Mouse (Mus musculus): ENCODE data around the gene Ramp1. TPM values are rescaled to one million over a fixed set of nuclear protein-coding genes. Genes with fewer than 3 reads are reported as not detected.

Ramp1 gene
- polyA plus RNA-seq, 1 experiment from 2014 or later: 20.2 TPM

- WGBS: 7% methylated on average over 5 of the region's 5 CpGs
- no peak overlapping the region for H3K4me2 ChIP-seq
- H3K4me3 ChIP-seq: no peak overlapping the region
- no peaks in the 10 kb centered on the region for H3K9me3 ChIP-seq (replicated peaks)
- no peaks in the 10 kb centered on the region for H3K27me3 ChIP-seq (replicated peaks)
- ATAC-seq (ENCODE audit: insufficient number of reproducible peaks, low FRiP score): no peak
- H3K27ac ChIP-seq (ENCODE audit: poor library complexity, severe bottlenecking): no peak overlapping the region
- H3K9ac ChIP-seq: no peak overlapping the region
- H3K4me1 ChIP-seq (replicated peaks): 0 out of 2 replicates have a peak, but pooled peaks cover 3% of the 10 kb centered on the region
- no peaks in the 10 kb centered on the region for H3K36me3 ChIP-seq
Measured at GRCm38 (mm10) chr1:91239112-91239511, 59.5 kb downstream of the Ramp1 start.

- Histone ChIP-seq H3K27me3 (replicated peaks) (no peaks in the 10 kb centered on the region), H3K4me3 (no peak overlapping the region), H3K4me2 (no peak overlapping the region), H3K9ac (no peak overlapping the region), H3K27ac (ENCODE audit: poor library complexity, severe bottlenecking) (no peak overlapping the region), H3K36me3 (no peaks in the 10 kb centered on the region), H3K9me3 (replicated peaks) (no peaks in the 10 kb centered on the region), H3K4me1 (replicated peaks) (0 out of 2 replicates have a peak, but pooled peaks cover 3% of the 10 kb centered on the region)
- ATAC-seq (ENCODE audit: insufficient number of reproducible peaks, low FRiP score): no peak
- WGBS: 55% methylated on average over 1 of the region's 1 CpGs
Measured at GRCm38 (mm10) chr1:91239800-91240199, 60.2 kb downstream of the Ramp1 start.

GRCm38 (mm10) chr1:91240685-91241084 is 61.1 kb downstream of the Ramp1 start:
- Histone ChIP-seq H3K9ac (no peak overlapping the region), H3K36me3 (no peaks in the 10 kb centered on the region), H3K4me1 (replicated peaks) (0 out of 2 replicates have a peak, but pooled peaks cover 3% of the 10 kb centered on the region), H3K4me3 (no peak overlapping the region), H3K9me3 (replicated peaks) (no peaks in the 10 kb centered on the region), H3K27me3 (replicated peaks) (no peaks in the 10 kb centered on the region), H3K4me2 (no peak overlapping the region), H3K27ac (ENCODE audit: poor library complexity, severe bottlenecking) (no peak overlapping the region)
- 88% methylated on average over 1 of the region's 1 CpGs for WGBS
- ATAC-seq (ENCODE audit: insufficient number of reproducible peaks, low FRiP score): no peak

GRCm38 (mm10) chr1:91241249-91241648 is 61.6 kb downstream of the Ramp1 start:
- H3K9me3 ChIP-seq (replicated peaks): no peaks in the 10 kb centered on the region
- H3K27ac ChIP-seq (ENCODE audit: poor library complexity, severe bottlenecking): no peak overlapping the region
- ATAC-seq (ENCODE audit: insufficient number of reproducible peaks, low FRiP score): no peak
- H3K4me3 ChIP-seq: no peak overlapping the region
- WGBS: 54% methylated on average over 4 of the region's 4 CpGs
- H3K27me3 ChIP-seq (replicated peaks): no peaks in the 10 kb centered on the region
- 0 out of 2 replicates have a peak, but pooled peaks cover 3% of the 10 kb centered on the region for H3K4me1 ChIP-seq (replicated peaks)
- no peaks in the 10 kb centered on the region for H3K36me3 ChIP-seq
- H3K4me2 ChIP-seq: no peak overlapping the region
- H3K9ac ChIP-seq: no peak overlapping the region

- Histone ChIP-seq H3K27ac (ENCODE audit: poor library complexity, severe bottlenecking) (peak overlapping the region; percentile 61), H3K9ac (no peak overlapping the region), H3K4me3 (no peak overlapping the region), H3K27me3 (replicated peaks) (no peaks in the 10 kb centered on the region), H3K4me1 (replicated peaks) (peaks cover 32% of the 10 kb centered on the region), H3K4me2 (no peak overlapping the region), H3K36me3 (no peaks in the 10 kb centered on the region), H3K9me3 (replicated peaks) (no peaks in the 10 kb centered on the region)
- ATAC-seq (ENCODE audit: insufficient number of reproducible peaks, low FRiP score): no peak
- 59% methylated on average over 5 of the region's 5 CpGs for WGBS
Measured at GRCm38 (mm10) chr1:91248242-91248641, 68.6 kb downstream of the Ramp1 start.

- Histone ChIP-seq H3K27me3 (replicated peaks) (no peaks in the 10 kb centered on the region), H3K9me3 (replicated peaks) (no peaks in the 10 kb centered on the region), H3K9ac (peak overlapping the region; percentile 74), H3K4me2 (peak overlapping the region; percentile 85), H3K4me3 (peak overlapping the region; percentile 99), H3K27ac (ENCODE audit: poor library complexity, severe bottlenecking) (0 out of 2 replicates have a peak overlapping the region, but pooled peaks have one; percentile 75), H3K36me3 (no peaks in the 10 kb centered on the region), H3K4me1 (replicated peaks) (peaks cover 35% of the 10 kb centered on the region)
- WGBS: 37% methylated on average over 4 of the region's 4 CpGs
- no peak for ATAC-seq (ENCODE audit: insufficient number of reproducible peaks, low FRiP score)
Measured at GRCm38 (mm10) chr1:91248970-91249369, 69.3 kb downstream of the Ramp1 start.

GRCm38 (mm10) chr1:91249564-91250414 is 70.2 kb downstream of the Ramp1 start, which contains the start of gene Ube2f:
Gene Ube2f, plus strand, starts transcription at chr1:91250304.
- Histone ChIP-seq H3K4me1 (replicated peaks) (peaks cover 35% of the 10 kb centered on the region), H3K4me3 (peak within 1 kb of the TSS; percentile 99), H3K27me3 (replicated peaks) (no peaks in the 10 kb centered on the region), H3K9me3 (replicated peaks) (no peaks in the 10 kb centered on the region), H3K9ac (peak within 1 kb of the TSS; percentile 100), H3K27ac (ENCODE audit: poor library complexity, severe bottlenecking) (peak within 1 kb of the TSS; percentile 83), H3K36me3 (peaks cover 8% of the 10 kb centered on the region), H3K4me2 (peak within 1 kb of the TSS; percentile 86)
- peak; percentile 99 for ATAC-seq (ENCODE audit: insufficient number of reproducible peaks, low FRiP score)
- WGBS: under 1% methylated on average over 43 of the region's 43 CpGs

- WGBS: under 1% methylated on average over 70 of the region's 70 CpGs
Measured at GRCm38 (mm10) chr1:91250415-91251147, 71.0 kb downstream of the Ramp1 start.

GRCm38 (mm10) chr1:91251148-91251650 is 71.6 kb downstream of the Ramp1 start:
- Histone ChIP-seq H3K9me3 (replicated peaks) (no peaks in the 10 kb centered on the region), H3K27ac (ENCODE audit: poor library complexity, severe bottlenecking) (peak overlapping the region; percentile 83; the same call in 1 of the 2 replicates), H3K27me3 (replicated peaks) (no peaks in the 10 kb centered on the region), H3K4me2 (peak overlapping the region; percentile 86), H3K36me3 (peaks cover 8% of the 10 kb centered on the region), H3K4me1 (replicated peaks) (peaks cover 35% of the 10 kb centered on the region), H3K9ac (peak overlapping the region; percentile 100), H3K4me3 (peak overlapping the region; percentile 99)
- 35% methylated on average over 5 of the region's 5 CpGs for WGBS
- ATAC-seq (ENCODE audit: insufficient number of reproducible peaks, low FRiP score): no peak

More at GRCm38 (mm10) chr1:91250415-91251147, 71.0 kb downstream of the Ramp1 start:
- Histone ChIP-seq H3K9ac (peak overlapping the region; percentile 100), H3K4me1 (replicated peaks) (peaks cover 35% of the 10 kb centered on the region), H3K9me3 (replicated peaks) (no peaks in the 10 kb centered on the region), H3K4me3 (peak overlapping the region; percentile 99), H3K36me3 (peaks cover 8% of the 10 kb centered on the region), H3K4me2 (peak overlapping the region; percentile 86), H3K27ac (ENCODE audit: poor library complexity, severe bottlenecking) (peak overlapping the region; percentile 83), H3K27me3 (replicated peaks) (no peaks in the 10 kb centered on the region)
- ATAC-seq (ENCODE audit: insufficient number of reproducible peaks, low FRiP score): peak; percentile 62

- H3K27me3 ChIP-seq (replicated peaks): no peaks in the 10 kb centered on the region
- peak overlapping the region; percentile 21; the same call in 1 of the 2 replicates for H3K4me3 ChIP-seq
- no peak overlapping the region for H3K27ac ChIP-seq (ENCODE audit: poor library complexity, severe bottlenecking)
- WGBS: 42% methylated on average over 8 of the region's 8 CpGs
- peaks cover 36% of the 10 kb centered on the region for H3K4me1 ChIP-seq (replicated peaks)
- peaks cover 8% of the 10 kb centered on the region for H3K36me3 ChIP-seq
- H3K9ac ChIP-seq: peak overlapping the region; percentile 39; the same call in 1 of the 2 replicates
- ATAC-seq (ENCODE audit: insufficient number of reproducible peaks, low FRiP score): no peak
- peak overlapping the region; percentile 86 for H3K4me2 ChIP-seq
- no peaks in the 10 kb centered on the region for H3K9me3 ChIP-seq (replicated peaks)
Measured at GRCm38 (mm10) chr1:91251927-91252326, 72.3 kb downstream of the Ramp1 start.

GRCm38 (mm10) chr1:91257918-91258317 is 78.3 kb downstream of the Ramp1 start:
- Histone ChIP-seq H3K36me3 (peaks cover 10% of the 10 kb centered on the region), H3K27ac (ENCODE audit: poor library complexity, severe bottlenecking) (no peak overlapping the region), H3K9me3 (replicated peaks) (no peaks in the 10 kb centered on the region), H3K4me3 (no peak overlapping the region), H3K4me1 (replicated peaks) (peaks cover 23% of the 10 kb centered on the region), H3K9ac (no peak overlapping the region), H3K27me3 (replicated peaks) (no peaks in the 10 kb centered on the region), H3K4me2 (no peak overlapping the region)
- ATAC-seq (ENCODE audit: insufficient number of reproducible peaks, low FRiP score): no peak
